Mouse (Mus musculus) macrophage (primary cell): ENCODE measurements around the gene Hist1h4c. TPM values are rescaled to one million over a fixed set of nuclear protein-coding genes. Genes with fewer than 3 reads are reported as not detected.
"Not testable (repeated sequence)": the region's sequence is repeated elsewhere in the genome, so short reads cannot be mapped to it uniquely, and the experiment has no call there.

Experiments used
- H3K27ac ChIP-seq: fragments of 350-480 bp; formaldehyde crosslinking; 2 replicates; pipeline ENCODE4 v1.9.0; 2021
- H3K36me3 ChIP-seq: fragments of 350-480 bp; formaldehyde crosslinking; 2 replicates; pipeline ENCODE4 v1.9.0; 2021; ENCODE audit errors: inconsistent target
- H3K4me3 ChIP-seq: fragments of 350-480 bp; formaldehyde crosslinking; 2 replicates; pipeline ENCODE4 v1.9.0; 2021; ENCODE audit errors: inconsistent target
- H3K79me2 ChIP-seq: fragments of 350-480 bp; formaldehyde crosslinking; 2 replicates; pipeline ENCODE4 v1.9.0; 2021; ENCODE audit errors: inconsistent target
- whole genome bisulfite sequencing: methylation state at CpG from one replicate; pipeline ENCODE4 v1.1.7; 2026; ENCODE audit warnings: inconsistent platforms; ENCODE audit not compliant: missing documents; 5-methylcytosine and 5-hydroxymethylcytosine counted together
- polyA plus RNA-seq: library from polyadenylated mRNA; stranded (reverse); fragments of 250-400 nt; gene quantifications from 3 replicates; pipeline ENCODE4 v1.2.4, GENCODE M21; 2018; ENCODE audit warnings: inconsistent platforms

Gene Hist1h4c
- polyA plus RNA-seq, 1 experiment from 2014 or later: 0.53 TPM

DNA sequence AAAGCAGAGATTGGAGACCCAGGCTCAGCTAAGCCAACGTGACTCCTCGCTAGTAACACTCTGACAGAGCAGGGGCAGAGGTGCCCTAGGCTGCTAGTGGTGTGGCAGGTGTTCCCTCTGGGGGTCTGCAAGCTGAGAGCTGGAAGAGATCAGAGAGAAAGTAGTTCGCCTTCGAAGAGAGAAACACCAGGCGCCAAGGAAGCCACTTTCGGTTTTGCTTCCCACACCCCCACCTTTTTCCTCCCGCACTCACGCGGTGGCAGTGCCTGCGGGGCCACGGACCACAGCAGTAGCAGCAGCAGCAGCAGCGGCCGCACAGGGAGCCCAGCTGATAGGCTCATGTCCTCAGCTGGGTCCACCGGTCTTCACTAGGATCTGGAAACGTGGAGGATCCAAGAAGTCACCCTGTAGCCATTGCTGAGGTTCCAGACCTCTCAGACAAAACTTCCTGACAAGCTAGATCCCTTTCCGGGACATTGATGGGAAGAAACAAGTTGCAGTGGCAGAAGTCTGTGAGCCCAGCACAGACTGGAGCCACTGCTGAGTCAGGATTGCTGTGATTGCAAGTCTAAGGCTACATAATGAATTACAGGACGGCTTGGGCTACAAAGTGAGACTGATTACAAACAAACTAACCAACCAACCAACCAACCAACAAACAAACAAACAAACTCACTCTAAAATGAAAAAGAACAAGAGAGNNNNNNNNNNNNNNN, 12.3 kb upstream of the Hist1h4c start, which contains the start of gene Hfe:
Hfe (minus strand) TSS at position 481 of the 716 bp plus-strand sequence.
- Histone ChIP-seq H3K36me3 (peaks cover 10% of the 10 kb centered on the region; the same call in 1 of the 2 replicates), H3K79me2 (peaks cover 5% of the 10 kb centered on the region; the same call in 1 of the 2 replicates), H3K27ac (peak within 1 kb of the TSS; percentile 64), H3K4me3 (peak within 1 kb of the TSS; percentile 51)
- WGBS: 1% methylated on average over 17 of the region's 17 CpGs

DNA sequence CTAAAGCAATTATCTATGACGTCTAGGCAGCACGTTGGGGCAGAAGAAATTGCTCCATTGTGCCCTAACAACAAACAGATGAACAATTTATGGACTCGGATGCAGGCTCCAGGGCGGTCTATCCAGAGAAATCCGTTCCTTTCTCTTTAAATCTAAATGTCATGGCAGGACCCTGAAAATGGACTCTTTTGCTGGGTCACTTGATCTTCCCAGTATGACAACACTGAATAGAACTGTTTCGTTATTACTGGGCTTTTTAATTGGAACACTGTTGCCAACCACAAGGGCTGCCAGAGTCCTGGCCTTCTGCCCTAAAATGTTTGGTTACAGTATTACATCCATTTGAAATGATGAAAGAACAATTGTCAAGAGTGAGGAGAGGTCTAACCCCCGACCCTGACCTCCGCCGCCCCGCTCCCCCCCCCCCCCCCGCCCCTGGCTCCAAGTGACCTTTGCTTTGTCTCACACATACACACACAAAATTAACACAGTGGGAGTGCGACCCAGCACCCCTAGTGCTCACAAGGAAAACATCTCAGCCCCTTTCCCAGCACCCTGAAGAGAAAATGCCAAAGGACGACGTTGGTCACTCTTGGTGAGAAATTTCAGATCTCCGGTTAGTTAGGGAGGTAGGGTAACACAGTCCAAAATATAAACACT, 11.6 kb upstream of the Hist1h4c start:
- peak overlapping the region; percentile 51 for H3K4me3 ChIP-seq
- peaks cover 5% of the 10 kb centered on the region; the same call in 1 of the 2 replicates for H3K79me2 ChIP-seq
- peaks cover 10% of the 10 kb centered on the region; the same call in 1 of the 2 replicates for H3K36me3 ChIP-seq
- WGBS: 39% methylated on average over 13 of the region's 15 CpGs
- H3K27ac ChIP-seq: peak overlapping the region; percentile 64

GRCm38 (mm10) chr13:23708654-23709053, 10.4 kb upstream of the Hist1h4c start:
- Histone ChIP-seq H3K36me3 (peaks cover 15% of the 10 kb centered on the region; the same call in 1 of the 2 replicates), H3K27ac (no peak overlapping the region), H3K79me2 (peaks cover 5% of the 10 kb centered on the region; the same call in 1 of the 2 replicates), H3K4me3 (no peak overlapping the region)
- WGBS: 92% methylated on average over 3 of the region's 4 CpGs

- WGBS: 78% methylated on average over 4 of the region's 4 CpGs
Observed at GRCm38 (mm10) chr13:23708041-23708440, 9.8 kb upstream of the Hist1h4c start.

GRCm38 (mm10) chr13:23706771-23707170, 8.5 kb upstream of the Hist1h4c start:
- no peak overlapping the region for H3K4me3 ChIP-seq
- 96% methylated on average over 12 of the region's 12 CpGs for WGBS
- H3K36me3 ChIP-seq: peaks cover 15% of the 10 kb centered on the region; the same call in 1 of the 2 replicates
- H3K79me2 ChIP-seq: peaks cover 5% of the 10 kb centered on the region; the same call in 1 of the 2 replicates
- peak overlapping the region; percentile 45 for H3K27ac ChIP-seq

More at GRCm38 (mm10) chr13:23708041-23708440, 9.8 kb upstream of the Hist1h4c start:
- Histone ChIP-seq H3K4me3 (no peak overlapping the region), H3K79me2 (peaks cover 5% of the 10 kb centered on the region; the same call in 1 of the 2 replicates), H3K27ac (no peak overlapping the region), H3K36me3 (peaks cover 15% of the 10 kb centered on the region; the same call in 1 of the 2 replicates)

DNA sequence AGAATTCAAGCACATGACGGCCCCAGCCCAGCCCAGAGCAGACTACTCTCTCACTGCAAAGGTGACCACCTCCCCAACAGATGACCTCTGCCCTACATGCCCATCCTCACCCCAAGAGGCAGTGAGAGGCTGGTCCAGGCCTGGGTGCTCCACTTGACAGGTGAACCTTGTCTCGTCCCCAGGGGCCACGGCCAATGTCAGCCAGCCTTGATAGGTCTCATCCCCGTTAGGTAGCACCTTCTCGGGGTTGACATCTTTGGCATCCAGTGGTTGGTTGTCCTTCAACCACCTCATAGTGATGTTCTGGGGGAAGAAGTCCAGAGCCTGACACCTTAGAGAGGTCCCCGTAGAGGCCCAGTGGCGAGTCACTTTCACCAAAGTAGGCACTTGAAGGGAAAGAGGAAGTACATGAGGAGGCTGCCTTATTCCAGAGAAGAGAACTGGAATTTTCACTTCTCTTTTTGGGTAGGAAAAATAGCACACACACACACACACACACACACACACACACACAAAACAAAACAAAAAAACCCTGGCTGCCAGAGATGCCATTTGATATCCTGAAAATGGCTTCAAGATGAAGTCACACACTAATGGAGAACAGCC, 7.6 kb upstream of the Hist1h4c start:
- 60% methylated on average over 7 of the region's 7 CpGs for WGBS
- no peak overlapping the region for H3K4me3 ChIP-seq

DNA sequence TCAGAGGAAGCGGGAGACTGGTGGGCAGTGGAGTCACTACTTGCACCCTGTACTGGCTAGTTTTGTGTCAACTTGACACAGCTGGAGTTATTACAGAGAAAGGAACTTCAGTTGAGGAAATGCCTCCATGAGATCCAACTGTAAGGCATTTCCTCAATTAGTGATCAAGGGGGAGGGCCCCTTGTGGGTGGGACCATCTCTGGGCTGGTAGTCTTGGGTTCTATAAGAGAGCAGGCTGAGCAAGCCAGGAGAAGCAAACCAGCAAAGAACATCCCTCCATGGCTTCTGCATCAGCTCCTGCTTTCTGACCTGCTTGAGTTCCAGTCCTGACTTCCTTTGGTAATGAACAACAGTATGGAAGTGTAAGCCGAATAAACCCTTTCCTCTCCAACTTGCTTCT, 4.5 kb upstream of the Hist1h4c start:
- not testable (repeated sequence) for H3K79me2 ChIP-seq, H3K4me3 ChIP-seq, H3K36me3 ChIP-seq
- 29% methylated on average over 1 of the region's 2 CpGs for WGBS
- H3K27ac ChIP-seq: peak overlapping the region; percentile 38; the same call in 1 of the 2 replicates

More for the DNA sequence above, 7.6 kb upstream of the Hist1h4c start:
- Histone ChIP-seq H3K79me2 (peaks cover 5% of the 10 kb centered on the region; the same call in 1 of the 2 replicates), H3K36me3 (peaks cover 15% of the 10 kb centered on the region; the same call in 1 of the 2 replicates), H3K27ac (peak overlapping the region; percentile 45)

GRCm38 (mm10) chr13:23702220-23702619, 4.0 kb upstream of the Hist1h4c start:
- H3K36me3 ChIP-seq: 0 out of 2 replicates have a peak, but pooled peaks cover 5% of the 10 kb centered on the region
- WGBS: 54% methylated on average over 3 of the region's 4 CpGs
- H3K27ac ChIP-seq: peak overlapping the region; percentile 38

GRCm38 (mm10) chr13:23700786-23701520, 2.7 kb upstream of the Hist1h4c start:
- Histone ChIP-seq H3K27ac (peak overlapping the region; percentile 55), H3K79me2 (no peaks in the 10 kb centered on the region), H3K4me3 (no peak overlapping the region), H3K36me3 (0 out of 2 replicates have a peak, but pooled peaks cover 5% of the 10 kb centered on the region)
- 1% methylated on average over 8 of the region's 8 CpGs for WGBS

More at GRCm38 (mm10) chr13:23702220-23702619, 4.0 kb upstream of the Hist1h4c start:
- no peak overlapping the region for H3K4me3 ChIP-seq
- no peaks in the 10 kb centered on the region for H3K79me2 ChIP-seq

- Histone ChIP-seq H3K79me2 (no peaks in the 10 kb centered on the region), H3K36me3 (0 out of 2 replicates have a peak, but pooled peaks cover 5% of the 10 kb centered on the region), H3K27ac (no peak overlapping the region), H3K4me3 (no peak overlapping the region)
- WGBS: 70% methylated on average over 3 of the region's 3 CpGs
Observed at GRCm38 (mm10) chr13:23699767-23700166, 1.5 kb upstream of the Hist1h4c start.

- Histone ChIP-seq H3K36me3 (0 out of 2 replicates have a peak, but pooled peaks cover under 1% of the 10 kb centered on the region), H3K27ac (peak overlapping the region; percentile 32), H3K79me2 (no peaks in the 10 kb centered on the region), H3K4me3 (no peak overlapping the region)
- 84% methylated on average over 6 of the region's 6 CpGs for WGBS
Observed at GRCm38 (mm10) chr13:23698996-23699395, 742 bp upstream of the Hist1h4c start.

- Histone ChIP-seq H3K4me3 (peak overlapping the region; percentile 12; the same call in 1 of the 2 replicates), H3K36me3 (no peaks in the 10 kb centered on the region)
- under 1% methylated on average over 13 of the region's 32 CpGs for WGBS
Observed at GRCm38 (mm10) chr13:23697491-23698299, 559 bp downstream of the Hist1h4c start.

DNA sequence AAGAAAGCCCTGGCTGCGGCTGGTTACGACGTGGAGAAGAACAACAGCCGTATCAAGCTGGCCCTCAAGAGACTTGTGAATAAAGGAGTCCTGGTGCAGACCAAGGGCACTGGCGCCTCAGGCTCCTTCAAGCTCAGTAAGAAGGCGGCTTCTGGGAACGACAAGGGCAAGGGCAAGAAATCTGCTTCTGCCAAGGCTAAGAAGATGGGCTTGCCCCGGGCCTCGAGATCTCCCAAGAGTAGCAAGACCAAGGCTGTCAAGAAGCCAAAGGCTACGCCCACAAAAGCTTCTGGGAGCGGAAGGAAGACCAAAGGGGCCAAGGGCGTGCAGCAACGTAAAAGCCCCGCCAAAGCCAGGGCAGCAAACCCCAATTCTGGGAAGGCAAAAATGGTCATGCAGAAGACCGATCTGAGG, 2.2 kb downstream of the Hist1h4c start:
- no peak overlapping the region for H3K27ac ChIP-seq
- WGBS: 61% methylated on average over 15 of the region's 15 CpGs

More at GRCm38 (mm10) chr13:23697491-23698299, 559 bp downstream of the Hist1h4c start:
- Histone ChIP-seq H3K79me2 (no peaks in the 10 kb centered on the region), H3K27ac (peak overlapping the region; percentile 41)

More for the DNA sequence above, 2.2 kb downstream of the Hist1h4c start:
- no peaks in the 10 kb centered on the region; the same call in 1 of the 2 replicates for H3K79me2 ChIP-seq
- no peak overlapping the region for H3K4me3 ChIP-seq
- no peaks in the 10 kb centered on the region for H3K36me3 ChIP-seq
